Mouse (Mus musculus): ENCODE results near the gene Phka2. TPM values are rescaled to one million over a fixed set of nuclear protein-coding genes. Genes with fewer than 3 reads are reported as not detected.

Gene Phka2
- polyA plus RNA-seq, 1 experiment from 2014 or later = 18.4 TPM

GRCm38 (mm10) chrX:160598562-160599458 lies 96.8 kb downstream of the Phka2 start:
- no peak overlapping the region for H3K9ac ChIP-seq
- no peaks in the 10 kb centered on the region for H3K36me3 ChIP-seq
- peaks cover 6% of the 10 kb centered on the region; the same call in 1 of the 2 replicates for H3K4me1 ChIP-seq
- WGBS = 58% methylated on average over 3 of the region's 3 CpGs
- H3K27ac ChIP-seq = peak overlapping the region; percentile 76
- no peaks in the 10 kb centered on the region for H3K9me3 ChIP-seq
- H3K27me3 ChIP-seq = 0 out of 2 replicates have a peak, but pooled peaks cover 11% of the 10 kb centered on the region
- ATAC-seq (ENCODE audit: insufficient number of reproducible peaks, insufficient read depth, low FRiP score, low TSS enrichment) = peak; percentile 84
- no peak overlapping the region for H3K4me3 ChIP-seq
- no peak overlapping the region for H3K4me2 ChIP-seq (replicated peaks)

- peaks cover 6% of the 10 kb centered on the region; the same call in 1 of the 2 replicates for H3K4me1 ChIP-seq
- 66% methylated on average over 3 of the region's 3 CpGs for WGBS
- peaks cover 15% of the 10 kb centered on the region; the same call in 1 of the 2 replicates for H3K27me3 ChIP-seq
- no peak overlapping the region for H3K9ac ChIP-seq
- H3K27ac ChIP-seq = no peak overlapping the region
- H3K36me3 ChIP-seq = no peaks in the 10 kb centered on the region
- no peaks in the 10 kb centered on the region for H3K9me3 ChIP-seq
- ATAC-seq (ENCODE audit: insufficient number of reproducible peaks, insufficient read depth, low FRiP score, low TSS enrichment) = no peak
- H3K4me3 ChIP-seq = no peak overlapping the region
- no peak overlapping the region for H3K4me2 ChIP-seq (replicated peaks)
These were observed 99.1 kb downstream of the Phka2 start for GRCm38 (mm10) chrX:160601053-160601452.

GRCm38 (mm10) chrX:160602770-160603169 lies 100.8 kb downstream of the Phka2 start:
- Histone ChIP-seq H3K27ac (no peak overlapping the region), H3K9ac (no peak overlapping the region), H3K36me3 (no peaks in the 10 kb centered on the region), H3K27me3 (peaks cover 12% of the 10 kb centered on the region; the same call in 1 of the 2 replicates), H3K4me1 (peaks cover 6% of the 10 kb centered on the region; the same call in 1 of the 2 replicates), H3K9me3 (no peaks in the 10 kb centered on the region), H3K4me2 (replicated peaks) (no peak overlapping the region), H3K4me3 (no peak overlapping the region)
- ATAC-seq (ENCODE audit: insufficient number of reproducible peaks, insufficient read depth, low FRiP score, low TSS enrichment) = no peak
- 93% methylated on average over 1 of the region's 1 CpGs for WGBS

- H3K27ac ChIP-seq = no peak overlapping the region
- no peak overlapping the region for H3K9ac ChIP-seq
- no peak overlapping the region for H3K4me2 ChIP-seq (replicated peaks)
- WGBS = 97% methylated on average over 2 of the region's 2 CpGs
- no peaks in the 10 kb centered on the region for H3K9me3 ChIP-seq
- peaks cover 10% of the 10 kb centered on the region; the same call in 1 of the 2 replicates for H3K27me3 ChIP-seq
- peaks cover 6% of the 10 kb centered on the region; the same call in 1 of the 2 replicates for H3K4me1 ChIP-seq
- no peaks in the 10 kb centered on the region for H3K36me3 ChIP-seq
- H3K4me3 ChIP-seq = no peak overlapping the region
- no peak for ATAC-seq (ENCODE audit: insufficient number of reproducible peaks, insufficient read depth, low FRiP score, low TSS enrichment)
These were observed 101.3 kb downstream of the Phka2 start for GRCm38 (mm10) chrX:160603316-160603715.

- peak; percentile 53; the same call in 1 of the 2 replicates for ATAC-seq (ENCODE audit: insufficient number of reproducible peaks, insufficient read depth, low FRiP score, low TSS enrichment)
- no peaks in the 10 kb centered on the region for H3K36me3 ChIP-seq
These were observed 102.1 kb downstream of the Phka2 start for GRCm38 (mm10) chrX:160603981-160604541.

GRCm38 (mm10) chrX:160609849-160610248 lies 107.9 kb downstream of the Phka2 start:
- 33% methylated on average over 3 of the region's 3 CpGs for WGBS
- 0 out of 2 replicates have a peak, but pooled peaks cover 5% of the 10 kb centered on the region for H3K27me3 ChIP-seq
- no peak overlapping the region for H3K27ac ChIP-seq

More at GRCm38 (mm10) chrX:160603981-160604541, 102.1 kb downstream of the Phka2 start:
- Histone ChIP-seq H3K4me2 (replicated peaks) (no peak overlapping the region), H3K9me3 (no peaks in the 10 kb centered on the region), H3K27ac (no peak overlapping the region), H3K27me3 (peaks cover 10% of the 10 kb centered on the region; the same call in 1 of the 2 replicates), H3K4me1 (peaks cover 3% of the 10 kb centered on the region; the same call in 1 of the 2 replicates), H3K4me3 (no peak overlapping the region), H3K9ac (no peak overlapping the region)
- 68% methylated on average over 6 of the region's 6 CpGs for WGBS

GRCm38 (mm10) chrX:160610482-160610881 lies 108.5 kb downstream of the Phka2 start:
- Histone ChIP-seq H3K4me2 (replicated peaks) (no peak overlapping the region), H3K27me3 (0 out of 2 replicates have a peak, but pooled peaks cover 5% of the 10 kb centered on the region), H3K4me3 (no peak overlapping the region), H3K4me1 (no peaks in the 10 kb centered on the region), H3K36me3 (no peaks in the 10 kb centered on the region), H3K9ac (no peak overlapping the region), H3K9me3 (no peaks in the 10 kb centered on the region), H3K27ac (no peak overlapping the region)
- 82% methylated on average over 2 of the region's 2 CpGs for WGBS
- no peak for ATAC-seq (ENCODE audit: insufficient number of reproducible peaks, insufficient read depth, low FRiP score, low TSS enrichment)

More at GRCm38 (mm10) chrX:160609849-160610248, 107.9 kb downstream of the Phka2 start:
- ATAC-seq (ENCODE audit: insufficient number of reproducible peaks, insufficient read depth, low FRiP score, low TSS enrichment) = no peak
- no peak overlapping the region for H3K9ac ChIP-seq
- H3K36me3 ChIP-seq = no peaks in the 10 kb centered on the region
- H3K4me1 ChIP-seq = no peaks in the 10 kb centered on the region
- H3K9me3 ChIP-seq = no peaks in the 10 kb centered on the region
- no peak overlapping the region for H3K4me2 ChIP-seq (replicated peaks)
- H3K4me3 ChIP-seq = no peak overlapping the region

GRCm38 (mm10) chrX:160610882-160611644 lies 109.1 kb downstream of the Phka2 start:
- H3K27me3 ChIP-seq = 0 out of 2 replicates have a peak, but pooled peaks cover 5% of the 10 kb centered on the region
- H3K4me3 ChIP-seq = no peak overlapping the region
- no peak overlapping the region for H3K4me2 ChIP-seq (replicated peaks)
- no peaks in the 10 kb centered on the region for H3K36me3 ChIP-seq
- no peak overlapping the region for H3K27ac ChIP-seq
- ATAC-seq (ENCODE audit: insufficient number of reproducible peaks, insufficient read depth, low FRiP score, low TSS enrichment) = no peak
- WGBS = 42% methylated on average over 4 of the region's 4 CpGs
- H3K9me3 ChIP-seq = no peaks in the 10 kb centered on the region
- H3K4me1 ChIP-seq = no peaks in the 10 kb centered on the region
- H3K9ac ChIP-seq = no peak overlapping the region

Other genes starting within 250 kb of the Phka2 start
- 1.9 and 2.2 TPM in 2 replicates for gene Adgrg2, start 111.5 kb upstream of the Phka2 start, polyA plus RNA-seq (2016; fragmentation: Nextera tagmentation; extraction: Ambion mirVana)
- gene Ppef1, start 233.6 kb downstream of the Phka2 start, polyA plus RNA-seq (2016; fragmentation: Nextera tagmentation; extraction: Ambion mirVana) = 0.96 and 1.2 TPM in 2 replicates